Mouse (Mus musculus): ENCODE measurements around the gene Sirt1.
"Not testable (repeated sequence)": the region's sequence is repeated elsewhere in the genome, so short reads cannot be mapped to it uniquely, and the experiment has no call there.

Sirt1 gene

DNA sequence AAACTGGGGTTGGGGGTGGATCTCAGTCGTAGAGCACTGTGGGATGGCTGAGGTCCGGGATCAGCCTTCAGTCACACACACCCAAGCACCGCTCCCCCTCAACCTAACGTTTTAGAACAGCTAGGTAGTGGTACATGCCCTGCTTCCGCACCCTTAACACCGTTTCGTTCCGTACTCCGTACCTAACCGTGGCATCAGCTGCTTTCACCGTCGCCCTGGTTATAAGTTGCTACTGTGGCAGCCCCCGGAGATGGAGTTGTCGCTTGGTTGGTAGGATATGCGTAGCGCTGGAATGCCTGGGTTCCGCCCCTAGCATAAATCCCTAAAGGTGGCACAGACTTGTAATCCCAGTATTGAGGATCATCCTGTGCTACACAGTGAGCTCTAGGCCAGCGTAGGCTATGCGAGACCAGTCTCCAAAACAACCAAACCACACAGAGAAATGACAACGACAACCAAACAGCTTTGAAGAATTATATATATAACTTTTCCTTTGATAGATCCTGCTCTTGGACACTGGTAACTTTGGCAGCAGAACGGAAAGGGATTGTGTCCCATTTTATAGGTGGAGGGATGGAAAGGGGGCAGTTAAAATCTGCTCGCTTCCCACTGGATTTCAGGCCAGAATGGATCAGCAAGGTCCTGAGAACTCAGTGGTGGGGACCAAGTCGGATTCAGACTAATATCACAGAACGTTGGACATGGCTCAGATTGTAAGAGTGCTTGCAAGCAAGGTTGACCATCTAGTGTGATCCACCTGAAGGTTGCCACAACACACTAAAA is at the start of gene Sirt1:
TSS of gene Sirt1 (minus strand) at position 207 of the 783 bp plus-strand sequence.
- DNase-seq: no peak

GRCm38 (mm10) chr10:63429785-63430305 is 48.3 kb upstream of the Sirt1 start, which contains the start of gene Ctnna3:
Ctnna3 (plus strand) TSS chr10:63430098.
- DNase-seq: peak; percentile 88

- peak; percentile 100 for DNase-seq
These were observed 47.9 kb upstream of the Sirt1 start for GRCm38 (mm10) chr10:63429380-63429779.

DNA sequence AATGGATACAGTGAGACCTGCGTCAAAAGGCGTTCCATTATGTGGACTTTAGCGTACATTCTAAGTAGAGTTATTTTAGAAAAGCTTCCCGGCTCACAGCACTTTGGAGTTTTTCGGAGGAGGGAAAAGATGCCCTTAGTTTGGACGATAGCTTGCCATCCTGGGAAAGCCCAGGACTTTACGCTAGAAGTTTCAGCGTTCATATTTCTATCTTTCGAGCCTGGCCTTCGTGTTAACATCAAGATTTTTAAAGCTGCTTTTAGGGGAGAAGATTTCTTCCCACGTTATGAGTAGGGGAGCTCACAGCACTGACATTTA is 47.5 kb upstream of the Sirt1 start:
- no peak for DNase-seq

DNA sequence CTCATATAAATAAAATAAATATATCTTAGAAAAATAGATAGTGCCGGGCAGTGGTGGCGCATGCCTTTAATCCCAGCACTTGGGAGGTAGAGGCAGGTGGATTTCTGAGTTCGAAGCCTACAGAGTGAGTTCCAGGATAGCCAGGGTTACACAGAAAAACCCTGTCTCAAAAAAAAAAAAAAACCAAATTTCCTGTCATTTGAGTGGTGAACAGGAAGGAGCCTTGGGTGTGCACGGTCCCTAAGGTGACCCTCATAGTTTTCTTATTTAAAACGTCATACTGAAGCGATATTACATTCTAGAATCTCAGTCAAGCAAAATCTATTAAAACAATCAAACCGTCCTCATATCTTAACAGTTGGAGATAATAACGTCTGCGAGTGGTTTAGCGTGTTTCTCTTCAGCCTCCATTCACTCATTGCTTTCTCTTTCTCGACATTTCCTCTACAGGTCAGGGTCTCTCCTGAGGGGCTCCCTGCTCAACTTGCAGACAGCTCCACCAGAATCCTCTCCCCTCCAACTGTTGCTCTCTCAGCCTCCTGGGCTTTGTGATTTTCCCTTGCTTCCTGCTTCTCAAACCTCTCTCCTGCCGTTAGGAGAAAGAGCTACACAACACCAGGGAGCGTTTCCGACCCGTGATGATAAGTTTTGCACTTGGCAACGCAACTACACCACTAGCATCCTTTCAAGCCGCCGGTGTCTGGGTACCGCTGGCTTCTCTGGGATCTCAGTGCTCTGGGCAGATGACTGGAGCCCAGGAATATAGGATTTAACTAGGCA is 46.9 kb upstream of the Sirt1 start:
- peak; percentile 34 for DNase-seq

- no peak for DNase-seq
These were observed 45.6 kb upstream of the Sirt1 start for GRCm38 (mm10) chr10:63427146-63427545.

GRCm38 (mm10) chr10:63424475-63424814 is 42.9 kb upstream of the Sirt1 start:
- DNase-seq: no peak

- no peak for DNase-seq
These were observed 42.3 kb upstream of the Sirt1 start for GRCm38 (mm10) chr10:63423591-63424474.

- DNase-seq: no peak
These were observed 41.2 kb upstream of the Sirt1 start for GRCm38 (mm10) chr10:63422736-63422992.

DNA sequence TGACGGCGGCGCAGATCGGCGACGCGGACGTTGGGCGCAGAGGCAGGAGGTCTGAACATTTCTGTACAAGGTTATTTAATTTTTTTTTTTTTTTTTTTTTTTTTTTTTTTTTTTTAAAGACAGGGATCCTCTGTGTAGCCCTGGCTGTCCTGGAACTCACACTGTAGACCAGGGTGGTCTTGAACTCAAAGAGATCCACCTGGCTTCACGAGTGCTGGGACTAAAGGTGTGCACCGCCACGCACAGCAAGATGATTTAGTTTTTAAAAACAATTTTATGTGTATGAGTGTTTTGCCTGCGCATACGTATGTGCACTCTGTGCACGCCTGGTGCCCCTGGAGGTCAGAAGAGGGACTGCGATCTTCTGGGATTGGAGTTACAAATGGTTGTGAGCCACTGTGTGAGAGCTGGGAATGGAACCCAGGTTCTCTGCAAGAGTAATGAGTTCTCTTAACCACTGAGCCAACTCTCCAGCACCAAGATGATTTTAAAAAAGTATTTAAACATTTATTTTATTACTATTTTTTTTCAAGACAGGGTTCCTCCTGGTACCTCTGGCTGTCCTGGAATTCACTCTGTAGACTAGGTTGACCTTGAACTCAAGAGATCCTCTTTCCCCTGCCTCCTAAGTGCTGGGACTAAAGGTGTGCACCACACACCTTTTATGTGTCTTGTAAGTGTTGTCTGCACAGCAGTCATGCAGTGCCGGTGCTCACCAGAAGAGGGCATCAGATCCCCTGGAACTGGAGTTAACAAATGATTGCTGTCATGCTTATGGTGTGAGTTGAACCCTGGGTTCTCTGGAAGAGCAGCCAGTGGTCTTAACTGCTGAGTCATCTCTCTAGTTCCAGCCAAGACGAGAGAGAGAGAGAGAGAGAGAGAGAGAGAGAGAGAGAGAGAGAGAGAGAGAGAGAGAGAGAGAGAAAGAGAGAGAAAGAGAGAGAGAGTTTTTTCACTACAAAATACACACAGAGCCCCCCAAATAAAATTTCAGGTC is 40.5 kb upstream of the Sirt1 start, which contains the start of gene Gm7075:
TSS of gene Gm7075 (minus strand) at position 51 of the 997 bp plus-strand sequence.
- DNase-seq: no peak

- no peak for DNase-seq
These were observed 35.6 kb upstream of the Sirt1 start for GRCm38 (mm10) chr10:63417061-63417460.

DNA sequence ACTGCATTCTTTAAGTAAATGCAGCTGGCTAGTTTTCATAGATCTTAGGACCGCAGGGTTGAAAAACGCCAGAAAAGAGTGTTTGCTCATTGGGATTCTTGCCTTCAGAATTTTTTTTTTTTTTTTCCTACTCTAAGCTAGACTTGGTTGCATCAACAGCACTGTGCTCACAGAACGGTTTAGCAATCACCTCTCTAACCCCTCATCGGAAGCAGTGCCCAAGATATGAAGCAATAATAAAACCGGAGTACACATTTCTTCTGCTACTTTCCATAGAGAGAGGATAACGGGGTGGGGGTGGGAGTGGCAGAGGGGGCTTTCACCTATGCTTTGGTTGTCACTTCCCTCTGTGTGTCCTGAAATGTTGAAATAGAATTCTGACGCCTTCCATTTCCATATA is 34.3 kb upstream of the Sirt1 start:
- no peak for DNase-seq

DNA sequence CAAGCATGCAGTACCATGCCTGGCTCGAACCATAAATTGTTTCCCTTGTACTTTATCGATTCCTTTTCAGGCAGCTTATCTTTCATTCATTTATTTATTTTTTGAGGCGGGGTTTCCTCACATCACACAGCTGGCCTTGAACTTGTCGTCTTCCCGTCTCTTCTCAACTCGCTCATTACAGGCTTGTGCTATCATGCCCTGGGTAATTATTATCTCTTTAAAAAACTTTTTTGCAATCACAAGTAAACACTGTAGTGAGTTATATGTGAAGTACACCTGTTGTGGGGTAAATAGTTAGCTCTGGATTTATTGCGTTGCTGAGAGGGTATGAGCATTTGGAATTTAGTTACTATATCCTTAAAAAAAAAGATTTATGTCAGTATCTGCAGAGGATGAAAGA is 33.8 kb upstream of the Sirt1 start:
- no peak for DNase-seq

- DNase-seq: no peak
These were observed 31.3 kb upstream of the Sirt1 start for GRCm38 (mm10) chr10:63412756-63413155.

GRCm38 (mm10) chr10:63411674-63412073 is 30.2 kb upstream of the Sirt1 start:
- not testable (repeated sequence) for DNase-seq

- DNase-seq: no peak
These were observed 28.9 kb upstream of the Sirt1 start for GRCm38 (mm10) chr10:63410162-63410956.

DNA sequence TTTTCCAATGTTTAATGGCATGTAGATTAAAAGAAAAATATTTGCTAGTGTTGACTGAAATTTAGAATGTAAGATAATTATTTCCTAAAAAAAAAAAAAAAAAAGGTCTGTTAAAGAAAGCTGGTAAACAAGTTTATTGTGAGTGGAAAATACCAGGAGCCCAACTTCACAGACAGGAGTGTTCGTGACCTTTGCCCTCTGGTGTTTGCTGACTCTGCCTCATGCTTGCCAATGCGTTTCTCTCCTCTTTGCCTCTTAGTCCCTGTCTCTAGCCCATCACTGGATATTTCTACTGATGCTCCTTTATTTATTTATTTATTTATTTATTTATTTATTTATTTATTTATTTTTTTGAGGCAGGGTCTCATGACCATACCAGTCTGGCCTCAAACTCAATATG is 22.1 kb upstream of the Sirt1 start:
- DNase-seq: no peak

DNA sequence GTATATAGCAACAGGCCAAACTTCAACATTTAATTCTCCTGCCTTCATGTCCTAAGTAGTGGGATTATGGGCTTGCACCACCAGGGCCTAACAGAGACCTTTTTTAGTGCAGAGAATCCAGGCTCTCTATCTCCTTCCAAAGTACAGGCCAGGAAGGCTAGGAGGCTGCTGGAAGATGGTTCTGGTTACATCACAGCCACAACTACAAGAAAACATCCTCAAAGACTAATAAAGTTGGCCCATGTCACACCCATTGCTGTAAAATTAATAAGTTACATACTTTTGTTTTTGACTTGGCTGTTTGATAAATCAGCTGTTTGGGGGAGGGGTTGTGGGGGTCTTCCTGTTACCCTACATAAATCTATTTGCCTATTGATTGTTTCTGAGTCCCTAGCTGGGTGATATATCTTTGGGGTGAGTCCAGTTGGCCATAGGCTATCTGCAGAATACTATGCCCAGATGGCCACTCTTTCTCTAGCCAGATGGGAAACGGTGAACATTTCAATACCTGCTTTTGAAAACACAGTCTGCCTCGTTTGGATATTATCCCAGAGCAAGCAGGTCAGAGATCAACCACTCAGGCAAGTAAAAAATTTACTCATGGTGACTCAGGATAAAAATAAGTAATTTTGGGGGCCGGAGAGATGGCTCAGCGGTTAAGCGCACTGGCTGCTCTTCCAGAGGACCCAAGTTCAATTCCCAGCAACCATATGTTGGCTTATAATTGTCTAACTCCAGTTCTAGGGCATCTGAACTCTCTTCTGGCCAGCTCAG is 21.4 kb upstream of the Sirt1 start:
- peak; percentile 44 for DNase-seq

DNA sequence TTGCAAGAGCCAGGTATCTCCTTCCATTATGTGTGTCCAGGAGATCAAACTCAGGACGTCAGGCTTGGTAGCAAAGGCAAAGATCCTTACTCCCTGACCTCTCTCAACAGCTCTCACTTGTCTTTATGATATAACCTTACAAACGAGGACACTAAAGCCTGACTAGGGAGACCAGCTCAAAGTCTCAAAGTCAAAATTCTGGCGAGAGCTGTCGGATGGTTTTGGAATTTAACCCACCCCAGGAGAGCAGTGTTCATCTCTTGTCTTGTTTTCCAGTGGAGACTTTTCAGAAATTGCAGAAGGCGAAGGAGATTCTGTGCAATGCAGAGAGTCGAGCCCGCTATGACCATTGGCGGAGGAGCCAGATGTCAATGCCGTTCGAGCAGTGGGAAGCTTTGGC is 15.5 kb upstream of the Sirt1 start:
- DNase-seq: no peak

DNA sequence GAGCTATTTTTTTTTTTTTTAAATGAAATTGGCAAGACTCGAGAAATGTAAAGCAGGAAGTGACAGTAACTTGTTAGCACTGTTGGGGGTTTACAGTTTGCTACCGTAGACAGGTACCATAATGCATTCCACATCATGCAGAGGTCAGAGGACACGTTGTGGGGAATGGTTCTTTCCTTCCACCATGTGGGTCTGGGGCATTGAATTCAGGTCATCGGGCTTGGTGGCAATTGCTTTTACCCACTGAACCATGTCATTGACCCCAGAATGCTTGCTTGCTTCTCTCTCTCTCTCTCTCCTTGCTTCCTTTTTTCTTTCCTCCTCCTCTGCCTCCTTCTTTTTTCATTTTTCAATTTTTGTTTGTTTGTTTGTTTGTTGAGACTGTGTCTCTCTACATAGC is 7.4 kb upstream of the Sirt1 start:
- no peak for DNase-seq

Measured in cerebellum, adult 8-10 months (tissue).